Mouse (Mus musculus) heart, embryonic 15.5 days (tissue): ENCODE data around the gene Dip2c. TPM values are rescaled to one million over a fixed set of nuclear protein-coding genes. Genes with fewer than 3 reads are reported as not detected.

Experiments
- ATAC-seq: fragments of 200-750 bp; cut with Nextera tagmentation; replicated peaks from 2 replicates; pipeline ENCODE4 v1.8.0; 2017; ENCODE audit warnings: low read depth, moderate TSS enrichment; ENCODE audit not compliant: insufficient number of reproducible peaks, insufficient read depth, low FRiP score
- H3K27ac ChIP-seq: fragments of 300-500 bp; sonication (generic); 2 replicates; pipeline ENCODE4 v1.5.1; 2015; ENCODE audit warnings: mild to moderate bottlenecking, inconsistent platforms
- H3K27me3 ChIP-seq: fragments of 300-500 bp; sonication (generic); 2 replicates; pipeline ENCODE4 v1.6.1; 2015; ENCODE audit warnings: inconsistent platforms
- H3K36me3 ChIP-seq: fragments of 300-500 bp; sonication (generic); 2 replicates; pipeline ENCODE4 v1.6.1; 2015; ENCODE audit warnings: mild to moderate bottlenecking, inconsistent platforms
- H3K4me1 ChIP-seq: fragments of 300-500 bp; sonication (generic); replicated peaks from 2 replicates; pipeline ENCODE4 v1.6.1; 2015; ENCODE audit warnings: inconsistent platforms
- H3K4me2 ChIP-seq: fragments of 300-500 bp; sonication (generic); 2 replicates; pipeline ENCODE4 v1.6.1; 2015; ENCODE audit warnings: inconsistent platforms, mild to moderate bottlenecking, moderate library complexity
- H3K4me3 ChIP-seq: fragments of 300-500 bp; sonication (generic); 2 replicates; pipeline ENCODE4 v1.5.1; 2015; ENCODE audit warnings: mild to moderate bottlenecking, inconsistent platforms
- H3K9ac ChIP-seq: fragments of 300-500 bp; sonication (generic); 2 replicates; pipeline ENCODE4 v1.6.1; 2015; ENCODE audit warnings: mild to moderate bottlenecking, inconsistent platforms
- H3K9me3 ChIP-seq: fragments of 300-500 bp; sonication (generic); replicated peaks from 2 replicates; pipeline ENCODE4 v1.6.1; 2016; ENCODE audit warnings: inconsistent platforms
- WGBS: fragments of 180-500 bp; shearing (Covaris S2); methylation state at CpG from one replicate; pipeline ENCODE4 v1.1.7; 2015; ENCODE audit warnings: mixed read lengths; 5-methylcytosine and 5-hydroxymethylcytosine counted together
- polyA plus RNA-seq: library from polyadenylated mRNA; unstranded; fragments of >200 nt; fragmentation: Nextera tagmentation; extraction: Ambion mirVana; gene quantifications from 2 replicates; pipeline ENCODE4 v1.2.1, GENCODE M21; 2015

Gene Dip2c
- polyA plus RNA-seq, 1 experiment from 2014 or later = 6.3 TPM

DNA sequence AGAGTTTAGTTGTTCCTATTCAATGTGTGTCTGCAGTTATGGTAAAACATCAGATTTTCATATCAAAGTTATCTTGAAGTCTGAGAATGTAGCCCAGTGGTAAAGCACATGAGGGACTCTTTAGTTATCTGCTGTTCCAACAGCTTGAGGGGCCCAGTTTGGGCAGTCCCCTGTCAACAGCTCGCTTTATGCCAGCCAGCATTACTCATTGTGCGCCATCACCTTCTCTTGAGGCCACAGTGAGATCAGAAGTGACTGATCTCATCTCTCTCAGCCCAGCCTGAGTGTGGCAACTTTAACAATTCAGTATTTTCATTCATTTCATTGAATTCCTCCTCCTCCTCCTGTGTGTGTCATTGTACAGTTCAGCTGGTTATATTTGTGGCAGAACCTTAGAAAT lies 359.6 kb downstream of the Dip2c start:
- no peak overlapping the region for H3K9ac ChIP-seq
- H3K27me3 ChIP-seq = no peaks in the 10 kb centered on the region
- 42% methylated on average over 2 of the region's 2 CpGs for WGBS
- H3K4me1 ChIP-seq = peaks cover 9% of the 10 kb centered on the region
- no peaks in the 10 kb centered on the region for H3K36me3 ChIP-seq
- H3K27ac ChIP-seq = no peak overlapping the region
- H3K9me3 ChIP-seq = no peaks in the 10 kb centered on the region
- no peak overlapping the region for H3K4me2 ChIP-seq
- no peak for ATAC-seq
- no peak overlapping the region for H3K4me3 ChIP-seq

DNA sequence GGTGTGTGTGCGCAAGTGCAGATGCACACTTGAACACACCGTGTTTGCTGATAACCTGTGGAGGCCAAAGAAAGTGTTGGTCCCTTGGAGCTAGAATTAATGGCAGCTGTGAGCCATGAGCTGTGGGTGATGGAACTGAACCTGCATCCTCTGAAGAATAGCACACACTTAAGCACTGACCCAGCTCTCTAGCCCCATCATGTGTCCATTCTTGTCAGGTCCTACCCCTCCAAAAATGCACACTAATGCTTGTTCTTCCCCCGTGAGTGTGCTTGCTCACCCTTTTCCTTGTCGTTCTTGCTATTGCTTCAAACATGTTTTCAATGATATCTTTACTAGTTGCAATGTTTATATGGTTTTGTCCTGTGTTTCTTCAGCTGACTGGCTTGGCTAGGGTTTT lies 360.2 kb downstream of the Dip2c start:
- 54% methylated on average over 4 of the region's 4 CpGs for WGBS
- Histone ChIP-seq H3K4me1 (peaks cover 9% of the 10 kb centered on the region), H3K9ac (no peak overlapping the region), H3K9me3 (no peaks in the 10 kb centered on the region), H3K4me2 (no peak overlapping the region), H3K36me3 (no peaks in the 10 kb centered on the region), H3K27me3 (no peaks in the 10 kb centered on the region), H3K27ac (no peak overlapping the region), H3K4me3 (no peak overlapping the region)
- ATAC-seq = 0 out of 2 replicates have a peak, but pooled peaks have one; percentile 22

DNA sequence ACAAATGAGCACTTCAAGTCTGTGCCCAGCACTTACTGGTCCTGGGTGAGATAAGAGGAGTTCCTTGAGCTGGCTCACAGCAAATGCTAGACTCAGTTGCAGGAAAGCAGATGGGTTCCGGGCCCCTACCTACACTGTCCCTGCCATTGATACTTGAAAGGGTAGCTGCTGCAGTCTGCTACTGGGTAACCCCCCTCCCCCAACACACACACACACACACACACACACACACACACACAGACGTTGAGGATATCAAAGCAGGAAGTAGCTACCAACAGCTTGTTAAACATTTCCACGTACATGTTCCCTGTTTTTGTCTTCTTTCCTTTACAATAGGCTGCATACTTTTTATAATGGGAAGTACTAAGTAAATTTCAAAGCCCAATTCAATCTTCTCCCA lies 361.6 kb downstream of the Dip2c start:
- 33% methylated on average over 3 of the region's 3 CpGs for WGBS
- peaks cover 9% of the 10 kb centered on the region for H3K4me1 ChIP-seq
- H3K9ac ChIP-seq = no peak overlapping the region
- H3K27ac ChIP-seq = no peak overlapping the region
- no peaks in the 10 kb centered on the region for H3K36me3 ChIP-seq
- no peak overlapping the region for H3K4me2 ChIP-seq
- H3K4me3 ChIP-seq = no peak overlapping the region
- H3K9me3 ChIP-seq = no peaks in the 10 kb centered on the region
- no peaks in the 10 kb centered on the region for H3K27me3 ChIP-seq
- no peak for ATAC-seq

DNA sequence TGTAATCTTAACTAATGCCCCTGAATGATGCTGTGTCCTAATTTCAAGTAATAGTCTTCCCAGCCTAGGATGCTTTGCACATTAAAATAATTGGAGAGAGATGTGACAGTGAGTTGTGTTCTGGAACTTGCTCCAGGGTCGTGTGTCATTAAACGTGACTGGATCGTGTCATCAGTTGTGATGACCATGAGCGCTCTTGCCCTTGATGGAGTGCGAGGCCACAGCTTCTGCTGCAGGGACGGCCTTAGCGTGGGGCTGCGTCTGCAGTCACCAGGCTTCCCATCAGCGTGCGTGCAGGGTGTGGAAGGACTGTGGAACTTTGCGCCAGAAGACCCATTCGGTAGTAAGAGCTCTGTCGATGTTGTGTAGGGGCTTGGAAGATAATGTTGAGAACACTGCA lies 372.4 kb downstream of the Dip2c start:
- no peak overlapping the region for H3K4me3 ChIP-seq
- H3K4me2 ChIP-seq = no peak overlapping the region
- H3K9ac ChIP-seq = no peak overlapping the region
- no peaks in the 10 kb centered on the region for H3K36me3 ChIP-seq
- no peak overlapping the region for H3K27ac ChIP-seq
- H3K4me1 ChIP-seq = peaks cover 2% of the 10 kb centered on the region; the same call in 1 of the 2 replicates
- H3K9me3 ChIP-seq = no peaks in the 10 kb centered on the region
- ATAC-seq = no peak
- 90% methylated on average over 13 of the region's 13 CpGs for WGBS
- H3K27me3 ChIP-seq = no peaks in the 10 kb centered on the region

DNA sequence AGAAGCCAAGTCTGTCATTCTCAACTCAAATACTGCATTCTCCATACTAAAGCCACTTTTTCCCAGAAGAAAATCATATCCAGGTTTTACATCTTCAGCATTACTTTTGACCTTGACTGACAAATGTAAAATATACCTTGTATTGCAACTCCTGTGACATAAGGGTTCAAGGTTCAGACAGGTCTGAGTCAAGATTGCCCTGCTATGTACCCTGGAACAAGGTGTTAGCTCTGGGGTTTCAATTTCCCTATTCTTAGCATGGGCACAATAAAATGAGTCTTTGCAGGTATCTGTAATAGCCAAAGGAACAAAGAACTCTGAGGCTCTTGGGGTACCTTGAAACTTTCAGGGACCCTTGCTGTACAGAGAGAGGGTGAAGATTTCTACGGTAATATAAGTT lies 373.6 kb downstream of the Dip2c start:
- WGBS = 88% methylated on average over 1 of the region's 1 CpGs
- peaks cover 2% of the 10 kb centered on the region; the same call in 1 of the 2 replicates for H3K4me1 ChIP-seq
- no peak overlapping the region for H3K9ac ChIP-seq
- H3K27me3 ChIP-seq = no peaks in the 10 kb centered on the region
- no peak overlapping the region for H3K27ac ChIP-seq
- no peaks in the 10 kb centered on the region for H3K9me3 ChIP-seq
- no peak for ATAC-seq
- no peak overlapping the region for H3K4me3 ChIP-seq
- H3K4me2 ChIP-seq = no peak overlapping the region
- no peaks in the 10 kb centered on the region for H3K36me3 ChIP-seq

DNA sequence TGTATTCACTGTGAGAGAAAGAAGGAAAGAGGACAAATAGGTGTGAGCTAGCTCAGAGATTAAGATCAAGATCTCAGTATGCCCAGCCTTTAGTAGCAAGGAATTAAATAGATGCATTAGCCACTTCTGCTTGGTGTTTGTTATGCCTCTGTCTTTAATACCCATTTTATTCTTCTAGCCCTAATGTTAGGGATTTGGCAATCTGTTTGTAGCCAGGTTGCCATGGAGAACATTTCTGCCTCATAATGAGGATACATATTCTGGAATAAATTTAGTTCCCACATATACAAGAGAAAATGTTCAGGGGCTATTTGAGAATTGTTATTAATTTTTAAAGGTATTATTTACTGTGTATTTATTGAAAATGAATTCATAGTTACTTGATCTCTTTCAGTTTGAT lies 374.3 kb downstream of the Dip2c start:
- H3K4me3 ChIP-seq = no peak overlapping the region

DNA sequence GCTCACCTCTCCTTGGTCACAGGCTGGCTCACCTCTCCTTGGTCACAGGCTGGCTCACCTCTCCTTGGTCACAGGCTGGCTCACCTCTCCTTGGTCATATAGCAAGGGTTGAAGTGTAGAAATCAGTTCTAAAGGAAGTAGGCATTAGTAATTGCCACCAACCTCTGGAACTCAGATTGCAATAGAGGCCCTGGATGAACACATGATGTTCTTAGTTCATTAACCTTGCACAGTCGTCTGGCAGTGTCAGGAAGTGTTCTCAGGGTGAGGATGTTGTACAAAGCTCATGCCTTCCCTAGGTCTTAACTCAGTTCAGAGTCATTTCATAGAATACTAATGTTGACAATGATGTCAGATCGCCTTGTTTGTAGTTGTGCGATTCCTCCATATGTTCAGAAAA lies 376.7 kb downstream of the Dip2c start:
- Histone ChIP-seq H3K4me3 (no peak overlapping the region), H3K27me3 (no peaks in the 10 kb centered on the region), H3K4me1 (no peaks in the 10 kb centered on the region), H3K36me3 (peaks cover 11% of the 10 kb centered on the region), H3K9ac (no peak overlapping the region), H3K27ac (no peak overlapping the region), H3K9me3 (no peaks in the 10 kb centered on the region), H3K4me2 (no peak overlapping the region)
- ATAC-seq = no peak
- WGBS = 84% methylated on average over 3 of the region's 3 CpGs

More for the DNA sequence above, 374.3 kb downstream of the Dip2c start:
- Histone ChIP-seq H3K36me3 (no peaks in the 10 kb centered on the region), H3K9me3 (no peaks in the 10 kb centered on the region), H3K27me3 (no peaks in the 10 kb centered on the region), H3K4me1 (no peaks in the 10 kb centered on the region; the same call in 1 of the 2 replicates), H3K27ac (no peak overlapping the region), H3K4me2 (no peak overlapping the region), H3K9ac (no peak overlapping the region)
- no peak for ATAC-seq

DNA sequence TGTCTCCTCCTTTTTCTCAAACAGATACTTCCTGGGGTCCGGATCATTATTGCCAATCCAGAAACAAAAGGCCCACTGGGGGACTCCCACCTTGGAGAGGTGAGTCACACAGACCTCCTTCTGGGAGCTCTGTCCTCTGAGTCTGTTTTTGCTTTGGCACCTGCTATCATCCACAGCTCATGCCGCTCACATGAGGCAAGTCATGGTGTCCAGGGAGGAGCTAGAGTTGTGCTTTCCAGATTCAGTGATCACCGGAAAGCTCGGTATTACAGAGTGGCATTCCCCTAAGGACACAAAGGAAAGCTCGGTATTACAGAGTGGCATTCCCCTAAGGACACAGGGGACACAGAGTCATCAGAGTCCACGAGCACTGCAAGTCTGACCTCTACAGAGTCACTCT lies 380.3 kb downstream of the Dip2c start:
- 84% methylated on average over 6 of the region's 6 CpGs for WGBS
- H3K4me1 ChIP-seq = no peaks in the 10 kb centered on the region
- no peaks in the 10 kb centered on the region for H3K27me3 ChIP-seq
- H3K9ac ChIP-seq = no peak overlapping the region
- H3K4me2 ChIP-seq = no peak overlapping the region
- H3K9me3 ChIP-seq = no peaks in the 10 kb centered on the region
- H3K4me3 ChIP-seq = no peak overlapping the region
- H3K36me3 ChIP-seq = peaks cover 24% of the 10 kb centered on the region
- H3K27ac ChIP-seq = no peak overlapping the region
- no peak for ATAC-seq

DNA sequence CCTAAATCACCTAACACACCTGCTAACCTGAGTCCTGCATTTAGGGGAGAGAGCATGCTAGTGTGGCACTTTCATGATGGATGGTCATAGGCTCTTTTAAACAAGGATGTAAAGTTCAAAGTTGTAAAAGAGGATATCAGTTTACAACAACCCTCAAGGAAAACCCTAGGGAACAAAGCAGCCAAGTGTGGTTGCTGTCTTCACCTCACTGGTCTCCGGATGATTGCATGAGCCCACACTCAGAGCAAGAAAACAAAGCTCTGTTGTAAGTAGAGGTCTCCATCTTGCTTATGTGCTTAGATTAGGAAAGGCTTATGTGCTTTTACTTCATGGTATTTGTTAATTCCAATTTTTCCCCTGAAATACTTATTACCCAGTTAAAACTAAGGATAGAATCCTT lies 384.4 kb downstream of the Dip2c start:
- Histone ChIP-seq H3K4me2 (no peak overlapping the region), H3K36me3 (peaks cover 42% of the 10 kb centered on the region), H3K4me1 (no peaks in the 10 kb centered on the region), H3K9ac (no peak overlapping the region), H3K9me3 (no peaks in the 10 kb centered on the region), H3K27ac (no peak overlapping the region), H3K27me3 (no peaks in the 10 kb centered on the region), H3K4me3 (no peak overlapping the region)
- 62% methylated on average over 1 of the region's 1 CpGs for WGBS
- ATAC-seq = no peak

DNA sequence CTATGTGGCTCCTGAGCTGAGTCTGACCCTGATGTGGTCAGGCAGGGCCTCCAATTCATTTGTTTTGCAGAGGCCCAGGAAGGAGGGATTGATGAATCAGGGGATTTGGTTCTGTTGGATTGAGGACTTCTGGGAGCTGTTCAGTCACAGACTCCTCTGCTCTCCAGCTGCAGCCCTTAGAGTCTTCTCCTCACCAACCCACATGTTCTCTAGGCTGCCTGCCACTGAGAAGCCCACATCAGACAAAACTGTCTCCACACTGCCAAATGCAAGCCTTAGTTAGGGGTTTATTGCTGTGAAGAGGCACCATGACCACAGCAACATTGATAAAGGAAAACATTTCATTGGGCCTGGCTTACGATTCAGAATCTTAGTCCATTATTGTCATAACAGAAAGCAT lies 387.3 kb downstream of the Dip2c start:
- 90% methylated on average over 1 of the region's 1 CpGs for WGBS
- Histone ChIP-seq H3K36me3 (peaks cover 31% of the 10 kb centered on the region), H3K9me3 (no peaks in the 10 kb centered on the region), H3K27me3 (no peaks in the 10 kb centered on the region), H3K4me3 (no peak overlapping the region), H3K4me1 (no peaks in the 10 kb centered on the region), H3K27ac (no peak overlapping the region), H3K4me2 (no peak overlapping the region), H3K9ac (no peak overlapping the region)
- ATAC-seq = no peak

DNA sequence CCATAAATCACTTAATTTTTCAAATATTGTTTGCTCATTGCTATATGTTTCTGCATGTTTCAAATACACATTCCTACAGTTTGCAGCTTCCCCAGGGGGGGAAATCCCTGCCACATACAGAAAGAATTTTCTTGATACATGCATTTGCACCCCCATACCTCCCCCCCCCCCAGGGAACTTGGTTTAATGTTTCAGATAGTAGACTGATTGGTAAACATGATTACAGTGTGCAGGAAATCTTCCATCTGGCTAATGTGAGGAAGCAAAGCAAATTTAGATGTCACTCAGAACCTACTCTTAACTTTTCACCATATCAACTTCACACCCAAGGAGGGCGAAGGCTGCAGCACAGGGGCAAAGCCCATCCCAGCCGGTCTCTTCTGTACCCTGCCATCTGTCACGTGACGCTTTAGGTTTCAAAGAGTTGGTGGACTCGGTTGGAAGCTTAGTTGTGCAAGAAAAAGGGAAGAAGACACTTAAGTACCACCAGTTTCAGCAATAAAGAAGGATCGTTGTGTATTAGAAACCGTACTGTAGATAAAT lies 391.7 kb downstream of the Dip2c start:
- Histone ChIP-seq H3K4me3 (no peak overlapping the region), H3K4me1 (no peaks in the 10 kb centered on the region), H3K36me3 (peaks cover 5% of the 10 kb centered on the region; the same call in 1 of the 2 replicates), H3K27me3 (no peaks in the 10 kb centered on the region), H3K4me2 (no peak overlapping the region), H3K27ac (no peak overlapping the region), H3K9ac (no peak overlapping the region), H3K9me3 (no peaks in the 10 kb centered on the region)
- WGBS = 64% methylated on average over 7 of the region's 7 CpGs
- ATAC-seq = no peak

DNA sequence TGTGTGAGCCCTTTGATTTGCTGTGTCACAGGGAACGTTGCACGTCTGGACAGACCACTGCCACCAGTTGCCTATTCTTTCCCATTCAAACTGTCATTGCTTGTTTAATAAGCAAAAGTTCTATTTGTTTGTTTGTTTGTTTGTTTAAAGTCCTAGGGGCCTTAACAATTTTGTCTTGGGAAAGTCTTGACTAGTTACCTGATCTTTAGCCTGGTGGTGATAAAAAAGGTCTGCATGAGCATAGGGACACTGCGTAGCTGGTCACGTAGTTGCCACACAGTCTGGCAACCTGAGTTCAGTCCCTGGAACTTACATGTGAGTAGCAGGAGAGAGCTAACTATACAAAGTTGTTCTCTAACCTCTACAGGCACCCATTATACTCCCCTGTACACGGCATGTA lies 392.9 kb downstream of the Dip2c start:
- Histone ChIP-seq H3K4me2 (no peak overlapping the region), H3K4me3 (no peak overlapping the region), H3K27me3 (no peaks in the 10 kb centered on the region), H3K9ac (no peak overlapping the region), H3K4me1 (no peaks in the 10 kb centered on the region), H3K27ac (no peak overlapping the region), H3K36me3 (peaks cover 2% of the 10 kb centered on the region; the same call in 1 of the 2 replicates), H3K9me3 (no peaks in the 10 kb centered on the region)
- ATAC-seq = no peak
- WGBS = 89% methylated on average over 5 of the region's 5 CpGs
